Mouse (Mus musculus): ENCODE results near the gene Cisd2.
A peak's percentile ranks its signal among the peaks of the same experiment; 100 is the strongest.

The Cisd2 gene

GRCm38 (mm10) chr3:135411056-135411455, 12.7 kb downstream of the Cisd2 start:
- DNase-seq (ENCODE audit: low spot score in 2 of 2): no peak

GRCm38 (mm10) chr3:135409219-135409618, 14.5 kb downstream of the Cisd2 start:
- DNase-seq (ENCODE audit: low spot score in 2 of 2): no peak

GRCm38 (mm10) chr3:135407351-135407750, 16.4 kb downstream of the Cisd2 start:
- no peak for DNase-seq (ENCODE audit: low spot score in 2 of 2)

- no peak for DNase-seq (ENCODE audit: low spot score in 2 of 2)
These were observed 19.1 kb downstream of the Cisd2 start for GRCm38 (mm10) chr3:135404599-135404998.

GRCm38 (mm10) chr3:135403856-135404255, 19.9 kb downstream of the Cisd2 start:
- DNase-seq (ENCODE audit: low spot score in 2 of 2): no peak

GRCm38 (mm10) chr3:135403211-135403610, 20.5 kb downstream of the Cisd2 start:
- peak; percentile 60 to 76 for DNase-seq (ENCODE audit: low spot score in 2 of 2)

- DNase-seq (ENCODE audit: low spot score in 2 of 2): peak; percentile 94 to 97
These were observed 21.5 kb downstream of the Cisd2 start for GRCm38 (mm10) chr3:135402201-135402658.

- DNase-seq (ENCODE audit: low spot score in 2 of 2): no peak
These were observed 26.6 kb downstream of the Cisd2 start for GRCm38 (mm10) chr3:135397112-135397511.

- DNase-seq (ENCODE audit: low spot score in 2 of 2): no peak
These were observed 27.6 kb downstream of the Cisd2 start for GRCm38 (mm10) chr3:135396081-135396480.

GRCm38 (mm10) chr3:135395085-135395484, 28.6 kb downstream of the Cisd2 start:
- no peak for DNase-seq (ENCODE audit: low spot score in 2 of 2)

GRCm38 (mm10) chr3:135393186-135393585, 30.5 kb downstream of the Cisd2 start:
- no peak for DNase-seq (ENCODE audit: low spot score in 2 of 2)

GRCm38 (mm10) chr3:135379868-135380267, 43.9 kb downstream of the Cisd2 start:
- DNase-seq (ENCODE audit: low spot score in 2 of 2): no peak

GRCm38 (mm10) chr3:135377445-135377844, 46.3 kb downstream of the Cisd2 start:
- no peak for DNase-seq (ENCODE audit: low spot score in 2 of 2)

GRCm38 (mm10) chr3:135375836-135376235, 47.9 kb downstream of the Cisd2 start:
- no peak for DNase-seq (ENCODE audit: low spot score in 2 of 2)

GRCm38 (mm10) chr3:135357394-135357793, 66.3 kb downstream of the Cisd2 start:
- no peak for DNase-seq (ENCODE audit: low spot score in 2 of 2)
